Mouse (Mus musculus) left cerebral cortex, adult 18-20 months (tissue): Measurements from ENCODE around the gene Fnip1. TPM values are rescaled to one million over a fixed set of nuclear protein-coding genes. Genes with fewer than 3 reads are reported as not detected.

Experiments
- DNase-seq, 2 experiments: peaks; one replicate each; pipeline ENCODE4 v3.0.0; 2021 to 2022; ENCODE audit warnings: low spot score in 2 of 2, mixed read lengths in 1 of 2
- total RNA-seq, 2 experiments: library from RNA; stranded (reverse); gene quantifications; 2 replicates each; pipeline ENCODE4 v1.2.3; 2021

Fnip1 gene
- total RNA-seq, 2 experiments from 2014 or later: 39.8 to 40.5 TPM

DNA sequence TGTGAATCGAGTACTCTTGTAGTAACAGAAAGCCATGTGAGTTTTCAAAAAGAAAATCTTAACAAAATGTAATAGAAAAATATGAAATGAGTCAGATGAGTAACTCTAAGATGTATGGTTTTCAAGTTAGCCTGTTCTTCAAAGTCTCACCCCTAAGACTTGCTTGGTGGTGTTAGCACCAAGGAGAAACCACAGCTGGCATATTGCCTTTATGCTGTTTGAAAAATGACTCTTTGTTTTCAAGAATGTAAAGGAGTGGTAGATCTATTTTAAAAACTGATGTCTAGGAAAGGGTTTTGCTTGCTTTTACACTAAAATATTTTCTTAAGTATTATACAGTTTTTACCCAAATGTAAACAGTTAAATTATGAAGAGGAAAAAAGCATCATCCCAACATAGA is 16.5 kb downstream of the Fnip1 start:
- no peak for DNase-seq

DNA sequence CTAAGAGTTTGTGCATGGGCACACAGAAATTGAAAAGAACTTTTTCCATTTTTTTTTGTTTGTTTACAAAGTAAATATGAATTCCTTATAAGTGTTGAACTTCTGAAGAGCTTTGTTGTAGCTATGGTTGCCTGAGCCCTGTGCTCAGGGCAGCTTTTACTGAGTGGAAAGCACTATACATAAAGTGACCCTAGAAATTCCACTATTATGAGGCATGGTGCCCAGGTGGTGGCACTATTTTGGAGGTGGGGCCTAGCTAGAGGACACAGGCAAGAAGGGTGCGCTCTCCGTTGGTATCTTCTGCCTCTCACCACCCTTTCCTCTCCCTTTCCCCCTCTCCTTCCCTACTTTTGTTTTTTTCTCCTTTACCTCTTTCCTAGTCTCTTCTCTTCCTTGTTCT is 18.9 kb downstream of the Fnip1 start:
- DNase-seq: no peak

DNA sequence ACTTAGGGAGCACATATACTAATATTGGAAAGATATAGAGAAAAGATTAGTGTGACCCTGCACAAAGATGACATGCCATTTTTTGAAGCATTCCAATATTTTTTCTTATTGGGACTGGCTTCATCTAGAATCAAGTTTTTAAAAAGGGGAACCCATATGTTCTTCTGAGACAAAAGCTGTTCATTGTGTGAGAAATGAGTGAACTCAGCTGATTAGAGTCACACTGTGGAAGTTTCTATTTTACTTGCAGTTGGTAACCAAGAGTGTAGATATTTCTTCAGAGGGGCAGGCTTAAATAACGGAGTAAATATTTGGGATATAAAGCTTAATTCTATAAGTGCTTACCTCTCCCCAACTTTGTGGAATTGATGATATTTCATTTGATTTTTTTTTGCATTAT is 20.2 kb downstream of the Fnip1 start:
- DNase-seq: no peak

DNA sequence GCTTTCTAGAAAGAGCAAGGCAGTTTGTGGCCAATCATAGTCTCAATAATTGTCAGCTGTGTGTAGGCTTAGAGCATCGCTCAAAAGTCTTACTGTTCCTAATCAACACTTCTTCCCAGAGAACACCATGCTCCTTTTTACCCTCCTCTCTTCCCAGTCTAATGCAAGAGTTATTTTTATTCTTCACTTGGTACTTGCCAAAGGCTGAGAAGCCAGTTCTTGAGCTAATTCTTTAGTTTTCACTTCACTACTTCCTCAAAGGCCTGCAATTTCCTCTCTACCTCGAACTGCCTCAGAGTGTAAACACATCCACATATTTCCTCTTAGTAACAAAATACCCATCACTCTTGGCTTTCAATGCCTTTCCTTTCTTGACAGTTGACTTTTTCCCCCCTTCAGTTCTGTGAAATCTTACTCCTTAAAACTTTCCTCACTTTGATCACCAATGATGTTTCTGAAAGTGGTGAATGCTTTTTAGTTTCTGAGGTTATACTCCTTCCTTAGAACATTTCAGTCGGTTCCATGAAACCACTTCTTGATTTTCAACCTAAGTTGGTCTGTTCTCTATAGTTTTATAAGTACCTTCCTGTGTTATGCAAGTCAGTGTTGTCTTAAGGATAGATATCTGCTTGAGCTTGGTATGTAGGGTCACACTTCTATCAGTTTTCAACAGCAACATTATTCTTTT is 26.7 kb downstream of the Fnip1 start:
- no peak for DNase-seq

DNA sequence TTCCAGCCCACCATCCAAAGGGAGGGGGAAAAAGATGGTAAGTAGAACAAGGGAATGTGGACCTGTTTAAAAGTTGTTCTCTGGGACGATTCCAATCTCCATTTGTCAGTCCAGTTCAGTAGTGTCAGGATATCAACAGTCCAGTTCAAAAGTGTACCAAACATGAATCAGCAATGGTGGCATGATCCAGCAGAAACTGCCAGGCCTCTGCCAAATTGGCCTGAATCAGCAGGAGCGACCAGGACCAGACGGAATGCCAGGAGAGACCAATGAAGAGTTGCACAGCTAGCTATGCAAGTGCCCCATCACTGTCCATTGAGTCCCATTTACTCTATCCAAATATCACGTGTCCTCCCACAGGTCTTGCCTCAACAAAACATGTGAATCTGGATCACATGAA is 34.2 kb downstream of the Fnip1 start:
- DNase-seq: no peak

DNA sequence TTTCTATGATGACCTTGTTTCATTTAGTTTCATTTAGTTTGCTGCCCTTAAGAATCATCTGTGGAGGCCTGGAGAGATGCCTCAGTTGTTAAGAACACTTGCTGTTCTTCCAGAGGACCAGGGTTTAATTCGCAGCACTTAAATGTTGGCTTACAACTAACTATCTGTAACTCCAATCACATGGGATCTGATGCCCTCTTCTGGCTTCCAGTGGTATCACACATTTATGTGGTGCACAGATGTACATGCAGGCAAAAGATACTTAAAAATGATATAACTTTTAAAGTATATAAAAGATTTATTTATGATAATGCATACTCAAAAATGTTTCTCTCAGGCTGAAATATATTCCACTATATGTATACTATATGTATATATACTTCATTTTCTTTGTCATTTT is 40.4 kb downstream of the Fnip1 start:
- DNase-seq: no peak

DNA sequence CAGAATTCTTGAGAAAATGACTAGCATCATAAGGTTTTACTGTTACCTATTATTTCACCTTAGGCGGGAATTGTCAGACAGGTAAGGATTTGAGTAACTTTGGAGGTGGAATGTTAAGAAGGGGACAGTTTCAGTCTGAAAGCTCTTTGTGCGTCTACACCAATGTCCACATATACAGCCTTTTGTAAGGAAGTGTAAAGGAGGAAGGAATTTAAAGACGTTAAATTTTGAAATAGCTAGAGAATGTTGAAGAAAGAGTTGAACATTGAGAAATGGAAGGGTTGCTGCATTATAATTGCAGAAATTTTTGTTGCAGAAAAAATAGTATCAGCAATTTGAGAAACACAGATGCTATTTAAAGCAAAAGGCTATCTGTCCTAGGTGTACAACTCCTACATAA is 48.0 kb downstream of the Fnip1 start:
- no peak for DNase-seq

DNA sequence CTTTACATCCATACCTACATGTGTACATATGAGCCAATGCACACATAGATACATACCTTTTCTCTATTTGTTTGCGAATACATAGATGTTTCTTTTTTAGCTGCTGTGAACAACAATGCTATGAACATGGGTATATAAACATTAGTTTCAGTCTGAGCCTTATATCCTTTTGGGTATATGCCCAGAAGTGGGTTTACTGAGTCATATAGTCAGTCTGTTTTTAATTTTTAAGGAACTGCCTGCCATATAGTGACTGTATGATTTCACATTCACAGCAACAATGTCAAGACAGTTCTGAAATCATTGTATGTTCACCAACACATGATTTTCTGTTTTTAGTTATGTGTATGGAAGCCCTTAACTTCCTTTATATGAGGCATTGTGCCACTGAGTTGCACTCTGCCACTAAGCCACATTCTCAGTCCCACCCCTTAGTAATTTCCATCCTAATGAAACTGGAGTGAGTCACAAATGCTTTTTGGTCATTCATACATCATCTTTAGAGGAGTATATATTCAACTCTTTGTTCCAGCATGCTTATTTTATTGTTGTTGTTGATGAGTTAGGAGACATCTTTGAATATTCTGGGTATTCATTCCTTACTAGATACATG is 54.1 kb downstream of the Fnip1 start:
- no peak for DNase-seq

DNA sequence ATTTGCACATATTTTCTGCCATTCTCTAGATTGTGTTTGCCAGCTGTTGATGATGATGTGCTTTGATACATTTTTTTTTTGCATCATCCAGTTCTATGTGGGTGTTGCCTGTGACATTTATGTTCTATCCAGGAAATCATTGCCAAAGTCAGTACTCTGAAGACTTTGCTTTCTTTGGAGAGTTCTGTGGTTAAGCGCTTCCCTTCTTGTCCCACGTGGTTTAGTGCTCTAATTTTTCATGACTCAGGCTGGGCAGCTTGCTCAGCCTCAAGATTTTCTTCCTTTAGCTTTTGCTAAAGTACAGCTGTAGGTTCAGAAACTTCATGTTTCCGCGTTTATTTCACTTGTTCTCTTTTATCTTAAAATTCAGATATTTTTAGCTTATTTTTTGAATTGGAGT is 54.6 kb downstream of the Fnip1 start:
- DNase-seq: no peak

DNA sequence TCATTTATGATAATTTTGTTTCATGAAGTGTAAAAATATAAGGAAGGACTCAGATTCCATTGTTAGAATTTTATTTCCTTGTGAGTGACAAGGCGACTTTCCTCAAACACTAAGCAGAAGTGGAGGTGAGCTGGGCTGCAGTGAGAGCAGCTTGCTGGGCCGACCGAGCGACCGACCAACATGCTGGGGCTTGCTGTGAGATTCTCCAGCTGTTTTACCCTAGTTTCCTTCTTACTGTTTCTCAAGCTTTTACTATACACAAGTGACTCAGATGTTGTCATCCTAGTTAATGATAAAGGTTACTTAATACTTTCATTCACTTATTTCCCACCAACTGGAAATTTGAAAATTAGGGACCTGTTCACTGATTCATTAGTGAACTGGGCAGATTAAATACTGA is 61.8 kb downstream of the Fnip1 start:
- no peak for DNase-seq

DNA sequence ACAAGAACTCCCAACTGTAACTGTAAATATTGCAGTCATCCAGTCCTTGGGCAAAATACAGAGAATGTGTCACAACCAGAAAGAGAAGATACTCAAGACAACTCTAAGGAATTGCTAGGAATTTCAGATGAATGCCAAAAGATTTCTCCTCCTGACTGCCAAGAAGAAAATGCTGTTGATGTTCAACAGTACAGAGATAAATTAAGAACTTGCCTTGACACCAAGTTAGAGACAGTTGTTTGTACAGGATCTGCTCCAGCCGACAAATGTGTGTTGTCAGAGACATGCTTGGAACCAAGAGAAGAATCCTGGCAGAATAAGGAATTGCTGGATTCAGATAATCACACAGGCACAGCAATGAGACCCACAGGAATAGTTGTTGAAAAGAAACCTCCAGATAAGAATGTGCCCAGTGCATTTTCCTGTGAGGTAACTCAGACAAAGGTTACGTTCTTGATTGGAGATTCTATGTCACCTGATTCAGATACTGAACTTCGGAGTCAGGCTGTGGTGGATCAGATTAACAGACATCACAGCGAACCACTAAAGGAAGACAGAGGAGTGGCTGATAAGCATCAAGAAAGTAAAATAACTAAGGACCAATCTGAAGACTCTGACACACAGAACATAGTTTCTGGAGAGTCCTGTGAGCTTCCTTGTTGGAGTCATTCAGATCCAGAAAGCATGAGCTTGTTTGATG is 64.7 kb downstream of the Fnip1 start:
- DNase-seq: no peak

DNA sequence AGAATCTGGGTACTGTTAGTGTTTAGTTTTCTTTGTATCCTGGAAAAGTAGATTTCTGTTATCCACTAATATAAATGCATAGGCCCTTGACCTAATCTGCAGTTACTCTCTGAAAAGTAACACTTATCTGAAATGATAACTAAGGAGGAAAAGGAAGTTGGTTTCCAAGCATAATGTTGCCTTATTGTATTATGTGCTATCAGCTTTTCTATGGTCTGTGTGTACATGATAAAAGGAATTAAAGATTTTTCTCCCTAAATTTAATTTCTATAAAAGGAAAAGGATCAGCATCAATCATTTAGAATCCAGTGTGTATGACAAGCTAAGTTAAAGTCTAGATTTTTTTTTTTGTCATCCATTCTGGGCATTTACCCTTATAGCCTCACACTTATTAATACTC is 75.6 kb downstream of the Fnip1 start:
- no peak for DNase-seq

DNA sequence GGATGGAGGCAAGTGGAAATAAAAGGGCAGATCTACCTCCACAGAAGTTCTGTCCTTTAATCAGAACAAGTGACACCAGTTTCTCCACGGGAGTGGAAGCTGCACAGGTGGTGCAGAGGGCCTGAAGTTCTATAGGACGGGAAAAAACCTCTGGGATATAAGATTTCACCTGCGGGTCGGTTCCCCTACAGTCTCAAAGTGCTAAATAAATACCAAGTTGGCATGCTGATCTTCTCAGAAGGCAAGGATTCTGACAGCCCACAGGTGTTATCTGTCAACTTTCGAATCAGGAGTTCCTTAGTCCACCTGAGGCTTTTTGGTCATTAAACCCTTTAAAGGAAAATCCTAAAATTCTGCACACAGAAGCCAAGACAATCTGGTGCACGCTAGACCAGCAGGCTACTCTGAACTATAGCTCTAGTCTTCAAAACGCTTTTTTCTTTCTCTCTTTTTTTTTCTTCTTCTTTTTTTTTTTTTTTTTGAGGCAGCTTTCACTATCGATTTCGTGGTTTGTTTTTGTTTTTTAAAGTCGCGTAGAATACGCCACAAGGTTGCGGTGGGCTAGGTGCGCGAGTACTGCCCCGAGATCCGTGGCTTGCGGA is 84.0 kb downstream of the Fnip1 start:
- DNase-seq: no peak

DNA sequence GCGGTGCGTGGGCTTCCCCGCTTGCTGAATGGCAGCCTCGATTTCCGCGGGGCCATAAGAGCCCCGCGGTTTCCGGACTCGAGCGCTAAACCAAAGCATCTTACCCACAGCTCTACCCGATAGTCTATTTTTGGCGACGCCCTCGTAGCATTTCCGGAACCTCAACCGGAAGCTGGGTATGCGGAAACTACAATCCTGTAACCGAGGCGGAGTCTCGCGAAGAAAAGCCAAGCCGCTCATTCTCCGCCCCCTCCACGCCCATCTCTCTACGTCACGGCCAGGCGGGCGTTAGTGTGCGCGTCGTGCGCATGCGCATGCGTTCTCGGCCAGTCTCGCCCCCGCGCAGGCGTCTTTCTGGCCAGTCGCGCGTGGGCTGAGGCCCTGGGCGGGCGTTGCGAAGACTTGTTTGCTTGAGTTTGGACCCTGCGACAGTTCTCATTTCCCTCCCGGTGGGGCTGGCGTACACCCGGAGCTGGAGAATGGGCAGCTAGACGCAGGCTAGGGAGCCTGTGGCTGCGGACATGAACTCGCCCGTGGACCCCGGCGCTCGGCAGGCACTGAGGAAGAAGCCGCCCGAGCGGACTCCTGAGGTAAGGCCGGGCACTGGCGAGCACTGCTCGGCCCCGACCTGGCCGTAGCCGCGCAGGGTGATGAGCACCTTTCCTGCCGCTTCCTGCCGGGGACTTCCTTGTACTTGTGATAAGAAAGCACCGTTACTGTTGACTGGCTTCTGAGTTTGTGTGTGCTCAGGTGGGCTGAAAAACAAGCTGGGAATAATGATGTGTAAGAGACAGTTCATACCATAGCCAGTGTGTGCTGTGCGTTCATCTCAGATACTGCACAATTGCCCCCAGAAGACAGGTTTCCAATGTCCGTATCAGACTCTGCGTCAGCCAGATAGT is 84.8 kb downstream of the Fnip1 start, which contains the start of gene Rapgef6:
Rapgef6 (plus strand) TSS at position 319 of the 902 bp plus-strand sequence.
- DNase-seq: peak; percentile 98 to 99

DNA sequence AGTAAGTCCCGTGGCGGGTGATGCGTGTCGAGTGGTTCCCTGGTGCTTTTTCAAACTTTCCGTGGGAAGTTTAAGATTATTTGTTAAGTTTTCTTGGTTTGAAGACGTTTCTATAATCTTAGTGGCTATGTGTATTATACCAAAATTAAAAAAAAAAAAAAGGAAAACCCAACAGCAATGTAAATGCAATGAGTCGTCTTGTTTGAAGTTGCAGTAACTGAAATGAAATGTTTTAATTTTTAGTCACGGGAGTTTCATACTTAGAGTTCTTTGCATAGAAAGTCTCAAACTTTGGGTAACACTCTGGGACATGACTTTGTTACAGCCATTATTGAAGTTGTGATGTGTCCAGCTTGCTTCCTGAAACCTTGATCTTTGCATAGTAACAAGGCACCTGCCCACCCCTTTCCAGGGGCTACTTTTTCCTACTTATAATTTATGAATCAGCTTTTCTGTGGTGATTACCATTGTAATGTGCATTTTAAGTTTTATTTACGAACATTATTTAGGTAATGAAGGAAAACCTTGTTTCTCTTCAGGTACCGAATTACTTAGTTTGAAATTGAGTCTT is 85.5 kb downstream of the Fnip1 start:
- DNase-seq: no peak

DNA sequence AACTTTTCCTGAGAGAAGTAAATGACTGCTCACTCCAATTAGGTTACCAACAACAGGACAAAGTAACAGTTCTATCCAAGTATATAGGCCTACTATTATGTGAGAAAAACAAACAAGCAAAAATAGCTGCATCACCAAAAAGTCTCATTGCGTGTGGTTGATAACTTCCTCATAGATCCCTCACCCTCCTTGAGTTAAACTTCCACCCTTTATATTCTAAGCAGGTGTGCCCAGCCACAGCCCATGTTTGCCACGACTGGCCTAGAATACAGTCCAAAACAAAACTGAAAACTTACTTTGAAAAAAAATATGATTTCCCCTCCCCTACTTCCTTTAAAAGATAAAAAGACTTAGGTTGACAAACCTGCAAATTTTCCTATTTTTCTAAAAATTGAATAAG is 90.0 kb downstream of the Fnip1 start:
- DNase-seq: no peak

DNA sequence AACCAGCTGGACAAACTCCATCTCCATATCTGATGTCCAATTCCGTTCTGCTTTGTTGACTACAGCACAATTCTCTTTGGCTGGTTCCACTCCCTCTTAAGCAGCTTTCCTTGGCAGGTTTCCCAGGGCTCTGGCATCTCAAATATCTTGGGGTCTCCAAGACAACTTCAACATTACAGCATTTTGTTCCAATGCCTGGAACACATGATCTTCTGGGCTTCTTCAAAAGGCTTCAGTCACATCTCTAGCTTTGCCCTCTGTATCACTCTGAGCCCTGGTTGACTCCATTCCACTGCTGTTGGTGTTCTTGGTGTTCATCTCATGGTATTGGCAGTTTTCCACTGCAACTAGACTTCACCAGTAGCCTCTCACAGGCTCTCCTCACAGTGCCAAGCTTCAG is 92.4 kb downstream of the Fnip1 start:
- no peak for DNase-seq

DNA sequence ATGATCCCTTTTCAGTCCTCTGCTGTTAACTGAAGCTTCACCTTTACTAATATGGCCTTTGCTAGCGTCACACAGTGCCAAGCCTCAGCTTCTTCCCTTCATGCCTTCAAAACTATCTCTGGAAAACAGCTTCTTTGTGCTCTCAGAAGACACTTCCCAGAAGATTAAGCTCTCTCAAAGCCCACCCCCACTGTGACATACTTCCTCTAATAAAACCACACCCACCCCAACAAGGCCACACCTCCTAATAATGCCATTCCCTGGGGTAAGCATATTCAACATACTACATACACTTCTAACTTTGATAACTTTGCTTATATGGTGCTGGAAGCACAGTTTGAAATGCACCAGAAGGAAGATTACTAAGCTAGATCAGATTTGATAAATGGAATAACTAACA is 92.9 kb downstream of the Fnip1 start:
- no peak for DNase-seq

DNA sequence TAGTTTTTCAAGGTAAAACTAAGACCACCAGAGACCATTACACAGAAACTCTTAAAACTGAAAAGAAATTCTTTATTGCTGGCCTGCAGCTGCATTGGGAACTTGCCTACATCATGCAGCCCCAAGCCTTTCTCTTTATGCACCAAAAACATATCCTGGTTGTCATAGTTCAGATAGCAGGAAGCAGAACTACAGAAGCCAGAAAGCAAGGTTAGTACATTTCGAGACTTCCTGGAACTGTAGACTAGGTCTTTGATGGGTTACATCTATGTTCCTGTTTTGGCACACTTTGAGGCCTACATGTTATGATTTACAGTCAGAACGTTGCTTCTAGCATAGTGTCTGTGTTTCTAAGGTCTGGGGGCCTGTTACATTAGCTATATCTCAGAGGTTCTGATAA is 95.8 kb downstream of the Fnip1 start:
- no peak for DNase-seq

DNA sequence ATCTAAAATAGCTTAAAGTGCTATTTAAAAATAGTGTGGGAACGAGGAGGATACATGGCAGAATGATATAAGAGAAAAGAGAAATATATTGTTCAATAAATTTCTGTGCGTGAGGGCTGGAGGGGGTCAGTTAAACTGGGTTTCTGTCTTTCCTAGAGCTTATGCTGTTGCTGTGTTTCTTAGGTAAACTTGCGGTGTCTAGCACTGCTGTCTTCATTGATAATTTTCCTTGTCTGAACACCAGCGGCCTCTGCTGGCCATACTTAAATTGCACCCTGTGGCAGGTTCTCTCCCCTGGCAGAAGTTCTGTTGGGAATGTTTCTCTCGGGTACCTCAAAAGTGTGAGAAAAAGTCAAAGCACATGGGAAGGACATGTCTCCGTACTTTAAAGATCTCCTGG is 96.9 kb downstream of the Fnip1 start:
- DNase-seq: peak; percentile 74 to 81

DNA sequence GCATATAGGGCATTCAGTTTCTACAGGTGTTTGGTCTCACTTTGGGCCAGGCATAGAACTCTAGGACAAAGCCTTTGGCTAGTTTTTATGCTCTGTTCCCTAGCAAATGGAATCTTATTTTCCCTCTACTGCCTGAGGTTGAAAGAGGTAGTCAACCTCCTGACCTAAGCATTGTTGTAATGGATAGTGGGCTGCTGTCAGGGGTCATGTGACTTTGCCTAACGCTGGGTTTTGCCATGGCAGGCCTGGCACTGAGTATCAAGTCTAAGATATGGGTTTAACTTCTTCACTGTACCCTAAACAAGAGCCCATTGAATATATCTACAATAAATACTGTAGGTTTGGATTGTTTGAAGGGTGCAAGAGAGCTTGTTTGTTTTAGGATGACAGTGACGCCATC is 101.0 kb downstream of the Fnip1 start:
- DNase-seq: no peak
